23 mouse cellular contexts compared by ENCODE assay signal in the genomic region with DNA sequence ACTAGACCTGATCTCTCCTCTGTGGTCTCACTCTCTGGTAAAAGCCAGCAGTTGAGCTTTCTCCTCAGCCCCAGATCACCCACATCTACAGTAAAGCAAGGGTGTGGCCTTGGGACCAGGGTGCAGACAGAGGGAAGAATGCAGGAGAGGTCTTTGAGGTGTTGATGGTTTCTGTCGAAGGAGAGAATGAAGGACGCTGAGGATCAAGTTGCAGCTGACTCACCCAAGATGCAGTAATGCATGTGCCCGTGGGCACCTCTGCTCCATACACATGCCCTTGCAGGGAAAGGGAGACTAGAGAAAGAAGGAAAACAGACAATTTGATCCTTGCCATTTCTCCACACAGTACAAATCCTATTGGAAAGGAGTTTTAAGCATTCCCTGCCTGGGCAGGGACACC. TPM values are rescaled to one million over a fixed set of nuclear protein-coding genes. Genes with fewer than 3 reads are reported as not detected.
A peak's percentile ranks its signal among the peaks of the same experiment; 100 is the strongest.
DNase-seq lines count a peak whose midpoint lies in the region; ATAC-seq and TF ChIP-seq lines count a peak whose summit lies in the region.
"Had no signal": no experiment of that assay in that cellular context is flagged by ENCODE, and none has a peak within 500 bp of the region (broad histone marks: within the 10 kb centered on the region; RNA-seq: fewer than 3 reads in every experiment).

No protein-coding gene starts in this region.

- TF ChIP-seq EP300 in lung, postnatal 0 days (IDR thresholded peaks at IDR 0.05): no peak

- no peaks in the 10 kb centered on the region for H3K36me3 ChIP-seq in C2C12 (ENCODE audit: control insufficient read depth, insufficient read depth)
- no peaks in the 10 kb centered on the region for H3K36me3 ChIP-seq in lung, postnatal 0 days (ENCODE audit: insufficient read depth, low read length)
- H3K36me3 ChIP-seq: embryonic facial prominence, embryonic 10.5 days; embryonic facial prominence, embryonic 12.5 days; forebrain, embryonic 15.5 days; G1E had no signal

- H3K27me3 ChIP-seq in C2C12 (ENCODE audit: control insufficient read depth, insufficient read depth, insufficient read length): no peaks in the 10 kb centered on the region
- H3K27me3 ChIP-seq in lung, postnatal 0 days (replicated peaks; ENCODE audit: insufficient read depth, low read length): no peaks in the 10 kb centered on the region
- H3K27me3 ChIP-seq: embryonic facial prominence, embryonic 12.5 days; forebrain, embryonic 13.5 days; forebrain, embryonic 15.5 days had no signal

- 37% methylated on average over 3 of the region's 3 CpGs for WGBS in lung, postnatal 0 days

- no peak overlapping the region for H3K27ac ChIP-seq in lung, postnatal 0 days (ENCODE audit: low read length)
- H3K27ac ChIP-seq: embryonic facial prominence, embryonic 10.5 days; embryonic facial prominence, embryonic 12.5 days; forebrain, embryonic 13.5 days; forebrain, embryonic 15.5 days had no signal

- no peak overlapping the region for H3K4me3 ChIP-seq in C2C12 (ENCODE audit: insufficient read depth, poor library complexity, severe bottlenecking)
- H3K4me3 ChIP-seq in lung, postnatal 0 days (ENCODE audit: low read depth, low read length): no peak overlapping the region
- H3K4me3 ChIP-seq: embryonic facial prominence, embryonic 10.5 days; embryonic facial prominence, embryonic 12.5 days; forebrain, embryonic 13.5 days; forebrain, embryonic 15.5 days had no signal

- no peak overlapping the region for H3K4me2 ChIP-seq in lung, postnatal 0 days (replicated peaks; ENCODE audit: low read depth, low read length)
- H3K4me2 ChIP-seq: embryonic facial prominence, embryonic 12.5 days; forebrain, embryonic 13.5 days; forebrain, embryonic 15.5 days had no signal

- peak; percentile 51 for DNase-seq in heart, adult 11 months
- no peak for DNase-seq in heart, adult 8-10 months (ENCODE audit: low spot score)
- peak; percentile 18 for DNase-seq in R1 (ENCODE audit: low read depth, low spot score)
- no peak for DNase-seq in lung, postnatal 0 days (ENCODE audit: low spot score)
- DNase-seq in layer of hippocampus, postnatal 36 days: no peak
- DNase-seq: adrenal gland, adult 8-10 months; adrenal gland, postnatal 14 days; adrenal gland, postnatal 36 days; B cell, adult 2 months; cerebellum, adult 11-12 months; cerebellum, adult 2 months; cerebellum, adult 9-10 months; cerebellum, postnatal 10 days; cerebellum, postnatal 25 days; forebrain, postnatal 0 days had no signal

- no peak for ATAC-seq in lung, postnatal 0 days
- ATAC-seq: activated CD4-positive, CD25-positive, alpha-beta regulatory T cell, adult 4 months; forebrain, embryonic 13.5 days; forebrain, embryonic 15.5 days; forebrain, postnatal 0 days; Patski had no signal

- H3K79me2 ChIP-seq in C2C12 (ENCODE audit: control insufficient read depth, insufficient read depth): no peaks in the 10 kb centered on the region

- no peaks in the 10 kb centered on the region for H3K4me1 ChIP-seq in lung, postnatal 0 days (ENCODE audit: insufficient read depth, low read depth, low read length)
- H3K4me1 ChIP-seq: forebrain, embryonic 13.5 days; forebrain, embryonic 15.5 days had no signal

- H3K9me3 ChIP-seq in lung, postnatal 0 days (ENCODE audit: low read length): no peaks in the 10 kb centered on the region
- H3K9me3 ChIP-seq: embryonic facial prominence, embryonic 10.5 days; embryonic facial prominence, embryonic 12.5 days; forebrain, embryonic 13.5 days; forebrain, embryonic 15.5 days had no signal

- no peak overlapping the region for H3K9ac ChIP-seq in lung, postnatal 0 days (replicated peaks; ENCODE audit: low read depth)
- H3K9ac ChIP-seq: embryonic facial prominence, embryonic 12.5 days; forebrain, embryonic 13.5 days; forebrain, embryonic 15.5 days; forebrain, postnatal 0 days had no signal

- no peaks in the 10 kb centered on the region for H3K79me3 ChIP-seq in C2C12 (ENCODE audit: low read depth)

- no peak for TF ChIP-seq CTCF in C2C12 (IDR thresholded peaks at IDR 0.05; ENCODE audit: control insufficient read depth, insufficient read depth, insufficient read length)
- no peak for TF ChIP-seq CTCF in lung, postnatal 0 days (IDR thresholded peaks at IDR 0.05)

- no peak overlapping the region for H3ac ChIP-seq in C2C12 (ENCODE audit: control insufficient read depth, insufficient read length, low read depth)

TF ChIP-seq in C2C12, 6 proteins besides CTCF, POLR2A, EP300 and RAD21:
- TF ChIP-seq MYOD1 (IDR thresholded peaks at IDR 0.05; ENCODE audit: control insufficient read depth, insufficient read length, low read depth) (no peak), FOSL1 (IDR thresholded peaks at IDR 0.05; ENCODE audit: insufficient read depth, low read length, poor library complexity, severe bottlenecking) (peak; percentile 57), MAX (IDR thresholded peaks at IDR 0.05) (peak; percentile 58)
TF ChIP-seq in C2C12: peak in this region for 2.

RNA-seq across cellular contexts. Expression of a gene that starts 5.1 kb away (rescaled TPM):
- 1 to 10 TPM in 1 of 4 experiments, under 1 TPM in 1, not detected in 2; 0.09 to 1.9 TPM for total RNA-seq in heart, adult 8-10 months (2022)
- polyA plus RNA-seq in C2C12 (2012; fragmentation: generic; extraction: Trizol): not detected
- polyA plus RNA-seq in lung, postnatal 0 days (2015; fragmentation: Nextera tagmentation; extraction: Ambion mirVana): 2.5 and 3.0 TPM in 2 replicates
- under 1 TPM; 0.10 to 0.18 TPM for total RNA-seq in layer of hippocampus, postnatal 36 days (2021)
- total RNA-seq: forebrain, postnatal 0 days had no signal
- polyA plus RNA-seq: activated CD4-positive, CD25-positive, alpha-beta regulatory T cell, adult 4 months; G1E had no signal

Comparison
In these comparisons a context has a peak if more than half of its experiments do, and no peak if none do; other contexts are left out.
1. DNase-seq: peak in heart, adult 11 months (single experiment) and R1 (single experiment); none in heart, adult 8-10 months (single experiment), lung, postnatal 0 days (single experiment) and layer of hippocampus, postnatal 36 days (0 of 2).